Mouse (Mus musculus): Measurements from ENCODE around the gene Cxcl14.

DNA sequence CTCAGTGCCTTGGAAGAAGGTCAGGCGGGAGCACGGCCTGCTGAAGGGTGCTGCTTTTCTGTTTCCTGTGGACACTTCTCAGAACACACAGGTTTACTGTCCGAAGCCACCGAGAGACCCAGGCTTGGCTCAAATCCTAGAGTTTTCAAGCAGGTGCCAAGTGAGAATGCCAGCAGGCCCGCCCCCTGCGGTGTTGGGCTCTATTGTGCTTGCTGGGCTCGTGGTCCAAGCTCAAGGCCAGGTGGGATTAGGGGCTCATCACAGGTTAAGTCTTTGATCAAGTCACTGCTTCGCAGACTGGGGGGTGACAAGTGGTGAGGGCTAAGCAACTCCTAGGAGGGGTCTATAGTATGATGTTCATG lies 289 bp upstream of the Cxcl14 start:
- TF ChIP-seq CTCF (IDR thresholded peaks at IDR 0.05; ENCODE audit: control insufficient read depth, insufficient read depth, low read length) (no peak), POLR2A (IDR thresholded peaks at IDR 0.05; ENCODE audit: borderline replicate concordance, control insufficient read depth, low read depth, low read length) (no peak)
